Mouse (Mus musculus): Measurements from ENCODE around the gene Arxes1. TPM values are rescaled to one million over a fixed set of nuclear protein-coding genes. Genes with fewer than 3 reads are reported as not detected.
"Not testable (repeated sequence)": the region's sequence is repeated elsewhere in the genome, so short reads cannot be mapped to it uniquely, and the experiment has no call there.

Gene Arxes1
- total RNA-seq (2012; rRNA removed) = not detected in 2 replicates
- polyA plus RNA-seq (2012; ENCODE audit: insufficient read depth in 1 of 2, insufficient read length in 2 of 2, low read depth in 1 of 2, low replicate concordance in 2 of 2, missing spikeins in 1 of 2) = not detected

GRCm38 (mm10) chrX:136032799-136033763 is at the start of gene Arxes1:
Arxes1 (plus strand) TSS chrX:136033367.
- not testable (repeated sequence) for H3K36me3 ChIP-seq (ENCODE audit: control insufficient read depth in 1 of 2, insufficient read depth in 2 of 2, low read length in 2 of 2); H3K79me2 ChIP-seq (ENCODE audit: control insufficient read depth, insufficient read depth, low read length, poor library complexity); H3K4me1 ChIP-seq (ENCODE audit: control insufficient read depth in 1 of 2, insufficient read depth in 2 of 2, low read length in 2 of 2); H3K4me3 ChIP-seq (ENCODE audit: control insufficient read depth in 1 of 2, insufficient read depth in 1 of 2, low read depth in 2 of 2, low read length in 2 of 2); H3K9ac ChIP-seq (ENCODE audit: control insufficient read depth, low read depth, low read length, poor library complexity, severe bottlenecking); H3K9me3 ChIP-seq (replicated peaks; ENCODE audit: insufficient read depth, low read length); H3K27me3 ChIP-seq (ENCODE audit: control insufficient read depth in 1 of 2, insufficient read depth in 2 of 2, low read length in 2 of 2); H3K27ac ChIP-seq (ENCODE audit: control insufficient read depth, low read depth, low read length); DNase-seq (ENCODE audit: low read depth, low spot score)

- Histone ChIP-seq H3K9ac (ENCODE audit: control insufficient read depth, low read depth, low read length, poor library complexity, severe bottlenecking) (no peak overlapping the region), H3K4me1 (ENCODE audit: control insufficient read depth in 1 of 2, insufficient read depth in 2 of 2, low read length in 2 of 2) (no peaks in the 10 kb centered on the region), H3K27ac (ENCODE audit: control insufficient read depth, low read depth, low read length) (no peak overlapping the region), H3K27me3 (ENCODE audit: control insufficient read depth in 1 of 2, insufficient read depth in 2 of 2, low read length in 2 of 2) (no peaks in the 10 kb centered on the region; a peak in 1 of 4 replicates), H3K79me2 (ENCODE audit: control insufficient read depth, insufficient read depth, low read length, poor library complexity) (no peaks in the 10 kb centered on the region), H3K36me3 (ENCODE audit: control insufficient read depth in 1 of 2, insufficient read depth in 2 of 2, low read length in 2 of 2) (no peaks in the 10 kb centered on the region), H3K4me3 (ENCODE audit: control insufficient read depth in 1 of 2, insufficient read depth in 1 of 2, low read depth in 2 of 2, low read length in 2 of 2) (no peak overlapping the region), H3K9me3 (replicated peaks; ENCODE audit: insufficient read depth, low read length) (no peaks in the 10 kb centered on the region)
- DNase-seq (ENCODE audit: low read depth, low spot score) = no peak
- no peak for TF ChIP-seq CTCF (IDR thresholded peaks at IDR 0.05 in 2 of 3, conservative IDR thresholded peaks at IDR 0.05 in 1 of 3; ENCODE audit: control insufficient read depth in 1 of 3, insufficient read depth in 1 of 3, low read depth in 2 of 3, low read length in 3 of 3, poor library complexity in 1 of 3, severe bottlenecking in 1 of 3)
- no peak for TF ChIP-seq RCOR1 (IDR thresholded peaks at IDR 0.05; ENCODE audit: low read depth, low read length)
- no peak for TF ChIP-seq MYC (IDR thresholded peaks at IDR 0.05; ENCODE audit: low read depth, low read length)
- no peak for TF ChIP-seq TBP (IDR thresholded peaks at IDR 0.05; ENCODE audit: low read depth, low read length)
- no peak for TF ChIP-seq MAFK (IDR thresholded peaks at IDR 0.05; ENCODE audit: borderline replicate concordance, low read depth, low read length)
- TF ChIP-seq ZNF384 (IDR thresholded peaks at IDR 0.05; ENCODE audit: low read depth, low read length) = no peak
- no peak for TF ChIP-seq ZKSCAN1 (IDR thresholded peaks at IDR 0.05; ENCODE audit: low read depth, low read length)
- TF ChIP-seq ZMIZ1 (IDR thresholded peaks at IDR 0.05; ENCODE audit: low read depth, low read length) = no peak
- no peak for TF ChIP-seq UBTF (IDR thresholded peaks at IDR 0.05; ENCODE audit: borderline replicate concordance, insufficient read depth, low read depth, low read length)
- TF ChIP-seq JUND (IDR thresholded peaks at IDR 0.05; ENCODE audit: low read depth, low read length) = no peak
- no peak for TF ChIP-seq MXI1 (IDR thresholded peaks at IDR 0.05; ENCODE audit: low read depth, low read length)
Observed at GRCm38 (mm10) chrX:135984539-135985260, 48.5 kb upstream of the Arxes1 start.

All from MEL (cell line).